Mouse (Mus musculus): Measurements from ENCODE around the gene Zmat1. TPM values are rescaled to one million over a fixed set of nuclear protein-coding genes. Genes with fewer than 3 reads are reported as not detected.
"Not testable (repeated sequence)": the region's sequence is repeated elsewhere in the genome, so short reads cannot be mapped to it uniquely, and the experiment has no call there.

The Zmat1 gene
- 6.6 and 8.1 TPM in 2 replicates for polyA plus RNA-seq (2014; fragmentation: Nextera tagmentation; extraction: Ambion mirVana)

- H3K4me3 ChIP-seq (ENCODE audit: low read depth, low read length), result peak within 1 kb of the TSS; percentile 50
- WGBS, result 28% methylated on average over 50 of the region's 65 CpGs
These were observed at the start of gene Zmat1 for GRCm38 (mm10) chrX:135008720-135009470. Zmat1 (minus strand) TSS chrX:135009209.

GRCm38 (mm10) chrX:135053939-135054338, 44.9 kb upstream of the Zmat1 start:
- H3K4me2 ChIP-seq (replicated peaks; ENCODE audit: low read depth, low read length); H3K36me3 ChIP-seq (ENCODE audit: control insufficient read depth, insufficient read depth, low read length); H3K27ac ChIP-seq (ENCODE audit: low read length); H3K9me3 ChIP-seq (ENCODE audit: control insufficient read depth, low read depth, low read length); H3K9ac ChIP-seq (replicated peaks; ENCODE audit: low read depth, low read length); H3K27me3 ChIP-seq (ENCODE audit: control insufficient read depth, insufficient read depth, low read length); H3K4me1 ChIP-seq (ENCODE audit: control insufficient read depth, insufficient read depth, low read length); ATAC-seq (ENCODE audit: insufficient number of reproducible peaks, insufficient read depth, low FRiP score, low read depth); H3K4me3 ChIP-seq (ENCODE audit: low read depth, low read length): not testable (repeated sequence)
- 65% methylated on average over 1 of the region's 1 CpGs for WGBS

More at GRCm38 (mm10) chrX:135008720-135009470, at the start of gene Zmat1:
- Histone ChIP-seq H3K27me3 (ENCODE audit: control insufficient read depth, insufficient read depth, low read length) (no peaks in the 10 kb centered on the region), H3K36me3 (ENCODE audit: control insufficient read depth, insufficient read depth, low read length) (no peaks in the 10 kb centered on the region), H3K27ac (ENCODE audit: low read length) (peak within 1 kb of the TSS; percentile 91), H3K4me2 (replicated peaks; ENCODE audit: low read depth, low read length) (peak within 1 kb of the TSS; percentile 32), H3K9me3 (ENCODE audit: control insufficient read depth, low read depth, low read length) (no peaks in the 10 kb centered on the region), H3K4me1 (ENCODE audit: control insufficient read depth, insufficient read depth, low read length) (no peaks in the 10 kb centered on the region), H3K9ac (replicated peaks; ENCODE audit: low read depth, low read length) (peak within 1 kb of the TSS; percentile 52; the same call in 1 of the 2 replicates)
- ATAC-seq (ENCODE audit: insufficient number of reproducible peaks, insufficient read depth, low FRiP score, low read depth), result peak; percentile 99

GRCm38 (mm10) chrX:135035962-135036375, 27.0 kb upstream of the Zmat1 start:
- no peaks in the 10 kb centered on the region for H3K9me3 ChIP-seq (ENCODE audit: control insufficient read depth, low read depth, low read length)
- H3K9ac ChIP-seq (replicated peaks; ENCODE audit: low read depth, low read length), result no peak overlapping the region
- H3K4me1 ChIP-seq (ENCODE audit: control insufficient read depth, insufficient read depth, low read length), result no peaks in the 10 kb centered on the region
- WGBS, result 24% methylated on average over 24 of the region's 24 CpGs
- H3K4me2 ChIP-seq (replicated peaks; ENCODE audit: low read depth, low read length), result peak overlapping the region; percentile 38
- H3K27ac ChIP-seq (ENCODE audit: low read length), result no peak overlapping the region
- peak overlapping the region; percentile 7; the same call in 1 of the 2 replicates for H3K4me3 ChIP-seq (ENCODE audit: low read depth, low read length)
- H3K27me3 ChIP-seq (ENCODE audit: control insufficient read depth, insufficient read depth, low read length), result no peaks in the 10 kb centered on the region
- H3K36me3 ChIP-seq (ENCODE audit: control insufficient read depth, insufficient read depth, low read length), result no peaks in the 10 kb centered on the region
- ATAC-seq (ENCODE audit: insufficient number of reproducible peaks, insufficient read depth, low FRiP score, low read depth), result no peak

DNA sequence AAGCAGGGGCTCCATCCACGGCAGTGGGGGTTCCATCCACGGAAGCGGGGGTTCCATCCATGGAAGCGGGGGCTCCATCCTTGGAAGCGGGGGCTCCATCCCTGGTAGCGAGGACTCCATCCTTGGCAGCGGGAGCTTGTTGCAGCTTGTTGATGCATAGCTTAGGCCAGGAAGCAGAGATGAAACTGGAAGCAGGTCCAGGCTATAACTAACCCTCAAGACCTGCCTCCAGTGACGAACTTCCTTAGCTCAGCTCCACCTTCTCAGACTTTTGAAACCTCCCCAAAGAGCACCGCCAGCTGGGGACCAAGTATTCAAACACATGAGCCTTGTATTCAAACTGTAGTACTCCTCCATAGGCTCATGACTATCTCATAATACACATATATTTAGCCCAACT, 16.1 kb upstream of the Zmat1 start:
- Histone ChIP-seq H3K9me3 (ENCODE audit: control insufficient read depth, low read depth, low read length) (no peaks in the 10 kb centered on the region), H3K4me2 (replicated peaks; ENCODE audit: low read depth, low read length) (no peak overlapping the region), H3K27me3 (ENCODE audit: control insufficient read depth, insufficient read depth, low read length) (no peaks in the 10 kb centered on the region), H3K27ac (ENCODE audit: low read length) (no peak overlapping the region), H3K36me3 (ENCODE audit: control insufficient read depth, insufficient read depth, low read length) (no peaks in the 10 kb centered on the region), H3K9ac (replicated peaks; ENCODE audit: low read depth, low read length) (no peak overlapping the region), H3K4me3 (ENCODE audit: low read depth, low read length) (no peak overlapping the region), H3K4me1 (ENCODE audit: control insufficient read depth, insufficient read depth, low read length) (no peaks in the 10 kb centered on the region)
- ATAC-seq (ENCODE audit: insufficient number of reproducible peaks, insufficient read depth, low FRiP score, low read depth), result no peak
- 83% methylated on average over 9 of the region's 9 CpGs for WGBS

DNA sequence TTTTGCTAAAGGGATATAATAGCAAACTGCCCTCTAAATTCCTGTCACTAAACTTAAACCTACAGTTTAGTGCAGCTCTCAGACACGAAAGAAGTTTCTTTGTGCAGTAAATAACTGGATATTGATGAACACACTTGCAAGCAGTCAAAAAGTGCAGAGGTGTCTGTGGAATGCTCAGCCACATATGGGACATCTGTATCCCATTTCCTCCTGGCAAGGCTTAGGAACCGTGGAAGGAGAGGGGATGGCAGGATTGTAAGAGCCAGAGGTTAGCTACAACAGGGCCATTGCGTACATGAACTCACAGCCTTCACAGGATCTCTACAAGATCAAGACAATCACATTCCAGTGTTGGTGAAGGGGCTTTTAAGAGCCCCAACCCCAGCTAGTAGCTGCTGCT, 2.4 kb upstream of the Zmat1 start:
- Histone ChIP-seq H3K4me3 (ENCODE audit: low read depth, low read length) (no peak overlapping the region), H3K4me2 (replicated peaks; ENCODE audit: low read depth, low read length) (no peak overlapping the region), H3K27me3 (ENCODE audit: control insufficient read depth, insufficient read depth, low read length) (no peaks in the 10 kb centered on the region), H3K9me3 (ENCODE audit: control insufficient read depth, low read depth, low read length) (no peaks in the 10 kb centered on the region), H3K36me3 (ENCODE audit: control insufficient read depth, insufficient read depth, low read length) (no peaks in the 10 kb centered on the region), H3K9ac (replicated peaks; ENCODE audit: low read depth, low read length) (no peak overlapping the region), H3K4me1 (ENCODE audit: control insufficient read depth, insufficient read depth, low read length) (no peaks in the 10 kb centered on the region), H3K27ac (ENCODE audit: low read length) (no peak overlapping the region)
- no peak for ATAC-seq (ENCODE audit: insufficient number of reproducible peaks, insufficient read depth, low FRiP score, low read depth)
- WGBS, result 54% methylated on average over 3 of the region's 3 CpGs

DNA sequence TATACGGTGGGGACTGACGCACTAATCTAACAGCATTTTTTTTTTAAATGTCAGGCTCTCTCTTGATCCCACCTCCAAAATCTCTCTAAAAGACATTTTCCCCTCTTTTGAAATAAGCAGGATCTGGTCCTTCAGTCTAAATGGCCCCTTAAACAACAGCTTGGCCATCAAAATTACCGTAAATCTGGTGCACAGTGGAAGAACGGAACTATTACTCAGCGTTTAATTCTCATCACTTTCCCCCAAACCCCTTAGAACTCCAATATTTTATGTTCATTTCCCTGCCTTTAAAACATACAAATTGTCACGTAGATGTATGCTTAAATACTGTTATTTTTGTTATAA, 434 bp upstream of the Zmat1 start:
- Histone ChIP-seq H3K4me2 (replicated peaks; ENCODE audit: low read depth, low read length) (peak overlapping the region; percentile 30; the same call in 1 of the 2 replicates), H3K4me1 (ENCODE audit: control insufficient read depth, insufficient read depth, low read length) (no peaks in the 10 kb centered on the region), H3K9ac (replicated peaks; ENCODE audit: low read depth, low read length) (no peak overlapping the region), H3K27me3 (ENCODE audit: control insufficient read depth, insufficient read depth, low read length) (no peaks in the 10 kb centered on the region), H3K4me3 (ENCODE audit: low read depth, low read length) (peak overlapping the region; percentile 50), H3K27ac (ENCODE audit: low read length) (peak overlapping the region; percentile 21; the same call in 1 of the 2 replicates), H3K36me3 (ENCODE audit: control insufficient read depth, insufficient read depth, low read length) (no peaks in the 10 kb centered on the region), H3K9me3 (ENCODE audit: control insufficient read depth, low read depth, low read length) (no peaks in the 10 kb centered on the region)
- 37% methylated on average over 6 of the region's 6 CpGs for WGBS
- ATAC-seq (ENCODE audit: insufficient number of reproducible peaks, insufficient read depth, low FRiP score, low read depth), result 0 out of 2 replicates have a peak, but pooled peaks have one; percentile 20

DNA sequence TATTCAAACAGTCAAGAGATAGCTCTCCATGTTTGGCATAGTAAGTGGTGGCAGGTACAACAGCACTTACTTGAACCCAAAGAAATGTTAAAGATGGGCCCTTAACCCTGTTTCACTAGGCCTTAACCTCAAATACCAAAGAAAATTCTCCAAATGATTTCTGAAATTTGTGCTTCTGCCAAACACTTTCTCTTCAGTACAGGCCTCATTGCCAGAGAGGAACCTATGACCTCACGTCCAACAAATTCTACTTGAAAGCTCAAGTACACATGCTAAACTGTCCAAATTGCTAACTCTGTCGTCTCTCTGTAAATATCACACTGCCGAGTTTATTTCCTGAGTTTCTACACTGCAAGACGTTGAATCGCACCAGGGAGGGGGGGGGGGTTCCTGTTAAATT, 988 bp downstream of the Zmat1 start:
- Histone ChIP-seq H3K4me1 (ENCODE audit: control insufficient read depth, insufficient read depth, low read length) (no peaks in the 10 kb centered on the region), H3K4me2 (replicated peaks; ENCODE audit: low read depth, low read length) (peak overlapping the region; percentile 32), H3K4me3 (ENCODE audit: low read depth, low read length) (peak overlapping the region; percentile 50), H3K27me3 (ENCODE audit: control insufficient read depth, insufficient read depth, low read length) (no peaks in the 10 kb centered on the region), H3K9ac (replicated peaks; ENCODE audit: low read depth, low read length) (no peak overlapping the region), H3K9me3 (ENCODE audit: control insufficient read depth, low read depth, low read length) (no peaks in the 10 kb centered on the region), H3K27ac (ENCODE audit: low read length) (no peak overlapping the region), H3K36me3 (ENCODE audit: control insufficient read depth, insufficient read depth, low read length) (no peaks in the 10 kb centered on the region)
- no peak for ATAC-seq (ENCODE audit: insufficient number of reproducible peaks, insufficient read depth, low FRiP score, low read depth)
- 45% methylated on average over 5 of the region's 5 CpGs for WGBS

DNA sequence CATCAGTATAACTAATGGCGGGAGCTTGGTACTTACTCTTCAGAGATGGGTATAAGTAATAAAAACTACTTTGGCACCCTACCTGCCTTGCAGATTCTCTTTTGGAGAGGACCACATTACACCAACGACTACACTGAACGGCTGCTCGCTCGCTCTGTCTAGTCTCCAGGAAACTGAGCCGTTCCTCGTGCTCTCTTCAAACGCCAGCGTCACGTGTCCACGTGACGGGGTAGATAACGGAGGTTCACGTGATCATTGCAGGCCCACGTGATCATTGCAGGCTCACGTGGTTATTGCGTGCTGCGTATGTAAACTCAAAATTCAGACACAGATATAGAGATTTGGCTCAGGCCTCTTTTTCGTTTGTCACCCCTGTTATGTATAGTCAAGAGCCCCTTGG, 44.5 kb downstream of the Zmat1 start, which contains the start of gene Nxf2:
TSS of gene Nxf2 (minus strand) at position 209 of the 400 bp plus-strand sequence.
- no peaks in the 10 kb centered on the region for H3K9me3 ChIP-seq (ENCODE audit: control insufficient read depth, low read depth, low read length)
- H3K4me1 ChIP-seq (ENCODE audit: control insufficient read depth, insufficient read depth, low read length), result no peaks in the 10 kb centered on the region
- WGBS, result 88% methylated on average over 19 of the region's 19 CpGs
- no peak within 1 kb of the TSS for H3K27ac ChIP-seq (ENCODE audit: low read length)
- H3K4me3 ChIP-seq (ENCODE audit: low read depth, low read length), result peak within 1 kb of the TSS; percentile 17
- peak within 1 kb of the TSS; percentile 14; the same call in 1 of the 2 replicates for H3K9ac ChIP-seq (replicated peaks; ENCODE audit: low read depth, low read length)
- no peak for ATAC-seq (ENCODE audit: insufficient number of reproducible peaks, insufficient read depth, low FRiP score, low read depth)
- peak within 1 kb of the TSS; percentile 39 for H3K4me2 ChIP-seq (replicated peaks; ENCODE audit: low read depth, low read length)
- no peaks in the 10 kb centered on the region for H3K36me3 ChIP-seq (ENCODE audit: control insufficient read depth, insufficient read depth, low read length)
- no peaks in the 10 kb centered on the region for H3K27me3 ChIP-seq (ENCODE audit: control insufficient read depth, insufficient read depth, low read length)
